Mouse (Mus musculus): ENCODE results near the gene Map3k9. TPM values are rescaled to one million over a fixed set of nuclear protein-coding genes. Genes with fewer than 3 reads are reported as not detected.

The Map3k9 gene
- total RNA-seq, 1 experiment, result 5.4 TPM

DNA sequence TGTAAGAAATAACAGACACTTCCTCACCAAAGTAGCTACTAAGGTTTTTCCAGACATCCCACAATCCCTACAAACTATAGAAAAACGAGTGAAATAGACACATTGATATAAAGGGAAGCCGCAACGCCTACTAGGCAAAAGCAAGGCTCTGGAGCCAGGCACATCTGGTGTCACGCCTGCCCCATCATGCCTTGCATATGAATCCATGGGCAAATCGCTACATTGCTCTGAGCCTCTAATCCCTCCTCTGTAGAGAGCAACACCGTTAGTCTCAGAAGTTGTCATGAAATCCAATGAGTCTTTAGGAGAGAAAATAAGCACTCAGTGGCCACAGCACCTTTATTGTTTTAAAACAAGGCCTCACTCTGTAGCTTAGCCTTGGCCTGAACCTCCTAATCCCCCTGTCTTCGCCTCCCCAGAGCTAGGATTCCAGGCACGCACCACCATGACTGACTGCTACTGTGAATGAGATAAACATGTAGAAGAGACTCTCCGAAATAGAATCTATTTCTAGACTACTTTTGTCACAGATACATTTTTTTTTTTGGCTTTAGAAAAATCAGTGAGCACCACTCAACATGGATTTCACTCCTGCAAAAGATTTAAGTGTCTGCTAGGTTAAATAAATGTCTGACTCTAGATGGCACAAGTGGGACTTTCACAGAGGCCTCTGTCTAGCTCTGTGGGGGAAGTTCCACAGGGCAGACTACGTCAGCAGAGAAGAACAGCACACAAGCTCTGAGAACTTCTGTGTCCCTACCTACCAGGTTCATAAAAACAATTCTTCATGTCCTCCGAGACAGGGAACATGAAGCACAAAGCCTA lies 45.5 kb downstream of the Map3k9 start:
- no peak for DNase-seq (ENCODE audit: low read depth, low spot score)
- Histone ChIP-seq H3K27ac (ENCODE audit: insufficient read depth, low read depth, low read length, poor library complexity, severe bottlenecking) (no peak overlapping the region), H3K36me3 (ENCODE audit: control insufficient read depth, insufficient read depth, low read length, poor library complexity, severe bottlenecking) (peaks cover 7% of the 10 kb centered on the region; the same call in 1 of the 2 replicates), H3K9ac (ENCODE audit: insufficient read depth, low read depth, low read length, poor library complexity, severe bottlenecking) (no peak overlapping the region), H3K4me3 (ENCODE audit: insufficient read depth in 1 of 2, low read depth in 1 of 2, low read length in 2 of 2, poor library complexity in 1 of 2, severe bottlenecking in 1 of 2) (no peak overlapping the region), H3K4me1 (ENCODE audit: control insufficient read depth in 2 of 2, insufficient read depth in 2 of 2, low read length in 2 of 2, poor library complexity in 1 of 2) (no peaks in the 10 kb centered on the region), H3K9me3 (ENCODE audit: control insufficient read depth, insufficient read depth, low read depth, low read length) (no peaks in the 10 kb centered on the region)
- in situ Hi-C loops (cut with MboI; ENCODE audit: low sequenced_read_pairs in 2 of 2, unreplicated experiment in 2 of 2), result no loop called here
- TF ChIP-seq ZC3H11A (IDR thresholded peaks at IDR 0.05; ENCODE audit: borderline replicate concordance, low read depth, low read length), result no peak
- no peak for TF ChIP-seq MAFK (IDR thresholded peaks at IDR 0.05; ENCODE audit: insufficient read depth, low read depth, low read length)
- TF ChIP-seq ZNF384 (IDR thresholded peaks at IDR 0.05; ENCODE audit: low read depth, low read length), result no peak
- TF ChIP-seq HCFC1 (IDR thresholded peaks at IDR 0.05; ENCODE audit: borderline replicate concordance, insufficient read depth, low read length), result no peak
- TF ChIP-seq CHD2 (IDR thresholded peaks at IDR 0.05; ENCODE audit: low read depth, low read length), result no peak

- TF ChIP-seq CHD2 (IDR thresholded peaks at IDR 0.05; ENCODE audit: low read depth, low read length) (no peak), ZC3H11A (IDR thresholded peaks at IDR 0.05; ENCODE audit: borderline replicate concordance, low read depth, low read length) (no peak), HCFC1 (IDR thresholded peaks at IDR 0.05; ENCODE audit: borderline replicate concordance, insufficient read depth, low read length) (no peak), MAFK (IDR thresholded peaks at IDR 0.05; ENCODE audit: insufficient read depth, low read depth, low read length) (no peak), ZNF384 (IDR thresholded peaks at IDR 0.05; ENCODE audit: low read depth, low read length) (no peak)
- H3K9ac ChIP-seq (ENCODE audit: insufficient read depth, low read depth, low read length, poor library complexity, severe bottlenecking), result no peak overlapping the region
- no peak for DNase-seq (ENCODE audit: low read depth, low spot score)
- in situ Hi-C loops (cut with MboI; ENCODE audit: low sequenced_read_pairs in 2 of 2, unreplicated experiment in 2 of 2), result no loop called here
- no peaks in the 10 kb centered on the region for H3K9me3 ChIP-seq (ENCODE audit: control insufficient read depth, insufficient read depth, low read depth, low read length)
- H3K36me3 ChIP-seq (ENCODE audit: control insufficient read depth, insufficient read depth, low read length, poor library complexity, severe bottlenecking), result peaks cover 24% of the 10 kb centered on the region; the same call in 1 of the 2 replicates
- no peak overlapping the region for H3K4me3 ChIP-seq (ENCODE audit: insufficient read depth in 1 of 2, low read depth in 1 of 2, low read length in 2 of 2, poor library complexity in 1 of 2, severe bottlenecking in 1 of 2)
- no peaks in the 10 kb centered on the region for H3K4me1 ChIP-seq (ENCODE audit: control insufficient read depth in 2 of 2, insufficient read depth in 2 of 2, low read length in 2 of 2, poor library complexity in 1 of 2)
- no peak overlapping the region for H3K27ac ChIP-seq (ENCODE audit: insufficient read depth, low read depth, low read length, poor library complexity, severe bottlenecking)
These were observed 54.6 kb downstream of the Map3k9 start for GRCm38 (mm10) chr12:81726246-81726822.

GRCm38 (mm10) chr12:81724776-81725175 lies 56.2 kb downstream of the Map3k9 start:
- Histone ChIP-seq H3K4me1 (ENCODE audit: control insufficient read depth in 2 of 2, insufficient read depth in 2 of 2, low read length in 2 of 2, poor library complexity in 1 of 2) (peaks cover 0 to 3% of the 10 kb centered on the region in 2 experiments; a peak in 1 of 4 replicates), H3K27ac (ENCODE audit: insufficient read depth, low read depth, low read length, poor library complexity, severe bottlenecking) (no peak overlapping the region), H3K36me3 (ENCODE audit: control insufficient read depth, insufficient read depth, low read length, poor library complexity, severe bottlenecking) (peaks cover 19% of the 10 kb centered on the region; the same call in 1 of the 2 replicates), H3K9me3 (ENCODE audit: control insufficient read depth, insufficient read depth, low read depth, low read length) (no peaks in the 10 kb centered on the region), H3K9ac (ENCODE audit: insufficient read depth, low read depth, low read length, poor library complexity, severe bottlenecking) (no peak overlapping the region), H3K4me3 (ENCODE audit: insufficient read depth in 1 of 2, low read depth in 1 of 2, low read length in 2 of 2, poor library complexity in 1 of 2, severe bottlenecking in 1 of 2) (no peak overlapping the region)
- in situ Hi-C loops (cut with MboI; ENCODE audit: low sequenced_read_pairs in 2 of 2, unreplicated experiment in 2 of 2), result no loop called here
- DNase-seq (ENCODE audit: low read depth, low spot score), result no peak
- TF ChIP-seq HCFC1 (IDR thresholded peaks at IDR 0.05; ENCODE audit: borderline replicate concordance, insufficient read depth, low read length) (no peak), ZC3H11A (IDR thresholded peaks at IDR 0.05; ENCODE audit: borderline replicate concordance, low read depth, low read length) (no peak), ZNF384 (IDR thresholded peaks at IDR 0.05; ENCODE audit: low read depth, low read length) (no peak), MAFK (IDR thresholded peaks at IDR 0.05; ENCODE audit: insufficient read depth, low read depth, low read length) (no peak), CHD2 (IDR thresholded peaks at IDR 0.05; ENCODE audit: low read depth, low read length) (no peak)

GRCm38 (mm10) chr12:81723375-81723774 lies 57.6 kb downstream of the Map3k9 start:
- DNase-seq (ENCODE audit: low read depth, low spot score), result no peak
- Histone ChIP-seq H3K4me1 (ENCODE audit: control insufficient read depth in 2 of 2, insufficient read depth in 2 of 2, low read length in 2 of 2, poor library complexity in 1 of 2) (peaks cover 0 to 3% of the 10 kb centered on the region in 2 experiments; a peak in 1 of 4 replicates), H3K36me3 (ENCODE audit: control insufficient read depth, insufficient read depth, low read length, poor library complexity, severe bottlenecking) (peaks cover 14% of the 10 kb centered on the region; the same call in 1 of the 2 replicates), H3K9ac (ENCODE audit: insufficient read depth, low read depth, low read length, poor library complexity, severe bottlenecking) (no peak overlapping the region), H3K27ac (ENCODE audit: insufficient read depth, low read depth, low read length, poor library complexity, severe bottlenecking) (no peak overlapping the region), H3K4me3 (ENCODE audit: insufficient read depth in 1 of 2, low read depth in 1 of 2, low read length in 2 of 2, poor library complexity in 1 of 2, severe bottlenecking in 1 of 2) (no peak overlapping the region), H3K9me3 (ENCODE audit: control insufficient read depth, insufficient read depth, low read depth, low read length) (no peaks in the 10 kb centered on the region)
- in situ Hi-C loops (cut with MboI; ENCODE audit: low sequenced_read_pairs in 2 of 2, unreplicated experiment in 2 of 2), result no loop called here
- no peak for TF ChIP-seq ZC3H11A (IDR thresholded peaks at IDR 0.05; ENCODE audit: borderline replicate concordance, low read depth, low read length)
- TF ChIP-seq HCFC1 (IDR thresholded peaks at IDR 0.05; ENCODE audit: borderline replicate concordance, insufficient read depth, low read length), result no peak
- TF ChIP-seq CHD2 (IDR thresholded peaks at IDR 0.05; ENCODE audit: low read depth, low read length), result no peak
- no peak for TF ChIP-seq ZNF384 (IDR thresholded peaks at IDR 0.05; ENCODE audit: low read depth, low read length)
- TF ChIP-seq MAFK (IDR thresholded peaks at IDR 0.05; ENCODE audit: insufficient read depth, low read depth, low read length), result no peak

Measured in ES-E14 (cell line).